Mouse (Mus musculus): ENCODE data around the gene Uaca. TPM values are rescaled to one million over a fixed set of nuclear protein-coding genes. Genes with fewer than 3 reads are reported as not detected.

Gene Uaca
- polyA plus RNA-seq, 1 experiment from 2014 or later, result 7.3 TPM

GRCm38 (mm10) chr9:60821501-60821900 lies 27.2 kb downstream of the Uaca start:
- Histone ChIP-seq H3K27ac (no peak overlapping the region), H3K27me3 (replicated peaks) (no peaks in the 10 kb centered on the region), H3K4me2 (no peak overlapping the region), H3K4me1 (peaks cover 9% of the 10 kb centered on the region), H3K9ac (no peak overlapping the region), H3K36me3 (no peaks in the 10 kb centered on the region), H3K4me3 (no peak overlapping the region), H3K9me3 (replicated peaks) (no peaks in the 10 kb centered on the region)
- no peak for ATAC-seq
- WGBS (ENCODE audit: insufficient replicate concordance), result 79% methylated on average over 4 of the region's 4 CpGs

- Histone ChIP-seq H3K9ac (no peak overlapping the region), H3K27me3 (replicated peaks) (no peaks in the 10 kb centered on the region), H3K4me3 (no peak overlapping the region), H3K4me1 (peaks cover 9% of the 10 kb centered on the region), H3K9me3 (replicated peaks) (no peaks in the 10 kb centered on the region), H3K36me3 (no peaks in the 10 kb centered on the region), H3K4me2 (no peak overlapping the region), H3K27ac (no peak overlapping the region)
- no peak for ATAC-seq
- 73% methylated on average over 6 of the region's 6 CpGs for WGBS (ENCODE audit: insufficient replicate concordance)
Observed at GRCm38 (mm10) chr9:60822681-60823080, 28.3 kb downstream of the Uaca start.

- Histone ChIP-seq H3K4me1 (no peaks in the 10 kb centered on the region), H3K36me3 (no peaks in the 10 kb centered on the region), H3K4me3 (no peak overlapping the region), H3K4me2 (no peak overlapping the region), H3K27ac (no peak overlapping the region), H3K27me3 (replicated peaks) (no peaks in the 10 kb centered on the region), H3K9me3 (replicated peaks) (no peaks in the 10 kb centered on the region), H3K9ac (no peak overlapping the region)
- WGBS (ENCODE audit: insufficient replicate concordance), result 85% methylated on average over 7 of the region's 7 CpGs
- no peak for ATAC-seq
Observed at GRCm38 (mm10) chr9:60825506-60825905, 31.2 kb downstream of the Uaca start.

GRCm38 (mm10) chr9:60826759-60827158 lies 32.4 kb downstream of the Uaca start:
- ATAC-seq, result no peak
- no peaks in the 10 kb centered on the region for H3K9me3 ChIP-seq (replicated peaks)
- no peaks in the 10 kb centered on the region for H3K36me3 ChIP-seq
- H3K4me3 ChIP-seq, result no peak overlapping the region
- H3K9ac ChIP-seq, result no peak overlapping the region
- H3K27me3 ChIP-seq (replicated peaks), result no peaks in the 10 kb centered on the region
- no peaks in the 10 kb centered on the region for H3K4me1 ChIP-seq
- no peak overlapping the region for H3K4me2 ChIP-seq
- H3K27ac ChIP-seq, result no peak overlapping the region
- 72% methylated on average over 7 of the region's 7 CpGs for WGBS (ENCODE audit: insufficient replicate concordance)

- Histone ChIP-seq H3K27ac (no peak overlapping the region), H3K9me3 (replicated peaks) (no peaks in the 10 kb centered on the region), H3K4me3 (no peak overlapping the region), H3K27me3 (replicated peaks) (no peaks in the 10 kb centered on the region), H3K9ac (no peak overlapping the region), H3K4me1 (no peaks in the 10 kb centered on the region), H3K4me2 (no peak overlapping the region), H3K36me3 (no peaks in the 10 kb centered on the region)
- no peak for ATAC-seq
- WGBS (ENCODE audit: insufficient replicate concordance), result 39% methylated on average over 2 of the region's 2 CpGs
Observed at GRCm38 (mm10) chr9:60828196-60828595, 33.9 kb downstream of the Uaca start.

- Histone ChIP-seq H3K27me3 (replicated peaks) (no peaks in the 10 kb centered on the region), H3K27ac (no peak overlapping the region), H3K9ac (no peak overlapping the region), H3K9me3 (replicated peaks) (no peaks in the 10 kb centered on the region), H3K4me2 (no peak overlapping the region), H3K36me3 (no peaks in the 10 kb centered on the region), H3K4me1 (no peaks in the 10 kb centered on the region), H3K4me3 (no peak overlapping the region)
- no peak for ATAC-seq
- 65% methylated on average over 4 of the region's 4 CpGs for WGBS (ENCODE audit: insufficient replicate concordance)
Observed at GRCm38 (mm10) chr9:60829610-60830009, 35.3 kb downstream of the Uaca start.

- no peaks in the 10 kb centered on the region for H3K36me3 ChIP-seq
- no peak overlapping the region for H3K4me3 ChIP-seq
- H3K27me3 ChIP-seq (replicated peaks), result no peaks in the 10 kb centered on the region
- WGBS (ENCODE audit: insufficient replicate concordance), result 40% methylated on average over 3 of the region's 3 CpGs
- H3K9ac ChIP-seq, result no peak overlapping the region
- H3K4me2 ChIP-seq, result no peak overlapping the region
- H3K9me3 ChIP-seq (replicated peaks), result no peaks in the 10 kb centered on the region
- no peak overlapping the region for H3K27ac ChIP-seq
- no peaks in the 10 kb centered on the region for H3K4me1 ChIP-seq
- no peak for ATAC-seq
Observed at GRCm38 (mm10) chr9:60830079-60830478, 35.7 kb downstream of the Uaca start.

GRCm38 (mm10) chr9:60832233-60832632 lies 37.9 kb downstream of the Uaca start:
- Histone ChIP-seq H3K9me3 (replicated peaks) (no peaks in the 10 kb centered on the region), H3K9ac (no peak overlapping the region), H3K27ac (no peak overlapping the region), H3K4me2 (no peak overlapping the region), H3K36me3 (no peaks in the 10 kb centered on the region), H3K4me3 (no peak overlapping the region), H3K27me3 (replicated peaks) (no peaks in the 10 kb centered on the region), H3K4me1 (0 out of 2 replicates have a peak, but pooled peaks cover 4% of the 10 kb centered on the region)
- ATAC-seq, result no peak
- 76% methylated on average over 8 of the region's 8 CpGs for WGBS (ENCODE audit: insufficient replicate concordance)

GRCm38 (mm10) chr9:60836151-60836550 lies 41.8 kb downstream of the Uaca start:
- H3K9ac ChIP-seq, result no peak overlapping the region
- H3K9me3 ChIP-seq (replicated peaks), result no peaks in the 10 kb centered on the region
- H3K4me2 ChIP-seq, result no peak overlapping the region
- H3K4me3 ChIP-seq, result no peak overlapping the region
- H3K36me3 ChIP-seq, result no peaks in the 10 kb centered on the region
- 63% methylated on average over 5 of the region's 5 CpGs for WGBS (ENCODE audit: insufficient replicate concordance)
- H3K4me1 ChIP-seq, result peaks cover 8% of the 10 kb centered on the region; the same call in 1 of the 2 replicates
- no peak for ATAC-seq
- no peak overlapping the region for H3K27ac ChIP-seq
- no peaks in the 10 kb centered on the region for H3K27me3 ChIP-seq (replicated peaks)

GRCm38 (mm10) chr9:60837078-60837448 lies 42.7 kb downstream of the Uaca start:
- Histone ChIP-seq H3K27ac (no peak overlapping the region), H3K9ac (no peak overlapping the region), H3K9me3 (replicated peaks) (no peaks in the 10 kb centered on the region), H3K4me1 (peaks cover 8% of the 10 kb centered on the region; the same call in 1 of the 2 replicates), H3K4me2 (no peak overlapping the region), H3K36me3 (no peaks in the 10 kb centered on the region), H3K27me3 (replicated peaks) (no peaks in the 10 kb centered on the region), H3K4me3 (no peak overlapping the region)
- ATAC-seq, result no peak
- 74% methylated on average over 4 of the region's 4 CpGs for WGBS (ENCODE audit: insufficient replicate concordance)

- no peak for ATAC-seq
- 53% methylated on average over 20 of the region's 20 CpGs for WGBS (ENCODE audit: insufficient replicate concordance)
- peak overlapping the region; percentile 14; the same call in 1 of the 2 replicates for H3K4me2 ChIP-seq
- no peaks in the 10 kb centered on the region for H3K27me3 ChIP-seq (replicated peaks)
- H3K27ac ChIP-seq, result no peak overlapping the region
- no peaks in the 10 kb centered on the region for H3K36me3 ChIP-seq
- no peaks in the 10 kb centered on the region for H3K9me3 ChIP-seq (replicated peaks)
- no peak overlapping the region for H3K9ac ChIP-seq
- H3K4me3 ChIP-seq, result no peak overlapping the region
- peaks cover 8% of the 10 kb centered on the region; the same call in 1 of the 2 replicates for H3K4me1 ChIP-seq
Observed at GRCm38 (mm10) chr9:60837449-60838141, 43.3 kb downstream of the Uaca start.

- no peak for ATAC-seq
- no peaks in the 10 kb centered on the region for H3K36me3 ChIP-seq
- H3K4me2 ChIP-seq, result no peak overlapping the region
- peaks cover 8% of the 10 kb centered on the region; the same call in 1 of the 2 replicates for H3K4me1 ChIP-seq
- H3K9me3 ChIP-seq (replicated peaks), result no peaks in the 10 kb centered on the region
- WGBS (ENCODE audit: insufficient replicate concordance), result 64% methylated on average over 9 of the region's 9 CpGs
- H3K27ac ChIP-seq, result no peak overlapping the region
- no peak overlapping the region for H3K9ac ChIP-seq
- no peak overlapping the region for H3K4me3 ChIP-seq
- no peaks in the 10 kb centered on the region for H3K27me3 ChIP-seq (replicated peaks)
Observed at GRCm38 (mm10) chr9:60838331-60838872, 44.1 kb downstream of the Uaca start.

All from liver, embryonic 12.5 days (tissue).